Mouse (Mus musculus) bone marrow macrophage, adult 2 months (primary cell): ENCODE results near the gene Trim25.

ENCODE experiments used
- CTCF ChIP-seq: IDR thresholded peaks from 2 replicates; pipeline ENCODE4 v1.5.1; 2012; ENCODE audit warnings: low read depth, mild to moderate bottlenecking, low read length, moderate library complexity
- POLR2A ChIP-seq: IDR thresholded peaks from 2 replicates; pipeline ENCODE4 v1.6.1; 2012; ENCODE audit warnings: mild to moderate bottlenecking, low read depth, low read length, borderline replicate concordance

DNA sequence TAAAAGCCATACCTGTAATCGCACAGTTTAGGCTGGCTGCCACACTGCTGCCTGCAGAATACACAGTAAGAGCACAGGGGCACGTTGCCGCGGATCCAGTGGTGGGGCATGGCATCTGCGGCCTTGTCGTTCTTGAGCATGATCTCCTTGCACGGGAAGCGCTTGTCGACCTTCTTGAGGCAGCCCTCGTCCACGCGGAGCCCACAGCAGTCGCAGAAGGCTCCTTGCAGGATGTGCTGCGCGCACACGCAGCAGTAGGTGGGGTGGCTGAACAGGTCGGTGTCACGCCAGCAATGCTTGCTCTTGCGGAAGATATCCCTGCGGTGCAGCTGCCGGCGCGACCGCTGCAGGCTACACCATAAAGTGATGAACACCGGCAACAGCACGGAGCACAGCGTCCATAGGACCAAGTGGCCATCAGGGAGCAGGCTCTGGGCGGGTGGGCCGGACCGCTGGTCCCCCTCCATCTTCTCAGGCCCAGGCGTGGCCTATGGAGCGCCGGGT, 60.8 kb downstream of the Trim25 start:
- TF ChIP-seq CTCF = no peak
- no peak for TF ChIP-seq POLR2A
